Mouse (Mus musculus) thymus, postnatal 10 days (tissue): ENCODE measurements around the gene Tgfbr3.
"Not testable (repeated sequence)": the region's sequence is repeated elsewhere in the genome, so short reads cannot be mapped to it uniquely, and the experiment has no call there.

Source experiments
- DNase-seq, 2 experiments: peaks; one replicate each; pipeline ENCODE4 v3.0.0; 2021; ENCODE audit warnings: low spot score in 2 of 2

Tgfbr3 gene

GRCm38 (mm10) chr5:107243445-107243844 lies 46.0 kb downstream of the Tgfbr3 start:
- no peak for DNase-seq

GRCm38 (mm10) chr5:107242993-107243392 lies 46.4 kb downstream of the Tgfbr3 start:
- DNase-seq, result no peak

DNA sequence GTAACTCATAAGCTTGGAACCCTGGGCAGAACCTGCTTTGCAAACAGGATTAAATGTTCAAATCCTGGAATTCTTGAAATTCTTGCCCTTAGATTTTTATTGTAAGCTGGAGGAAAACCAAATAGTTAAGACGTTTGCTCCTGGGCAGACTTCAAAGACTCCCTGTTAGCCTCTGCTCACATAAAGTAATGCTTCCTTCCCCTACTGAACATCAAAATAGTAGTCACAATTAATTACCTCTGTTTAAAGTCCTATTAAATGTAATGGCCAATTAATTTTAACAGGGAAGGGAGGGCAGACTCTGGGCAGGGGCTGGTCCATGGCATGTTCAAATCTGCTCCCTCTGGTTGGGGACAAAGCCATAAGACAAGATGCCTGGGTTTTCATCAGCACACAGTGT lies 49.2 kb downstream of the Tgfbr3 start:
- no peak for DNase-seq

- no peak for DNase-seq
These were observed 51.4 kb downstream of the Tgfbr3 start for GRCm38 (mm10) chr5:107237971-107238426.

- DNase-seq, result no peak
These were observed 52.5 kb downstream of the Tgfbr3 start for GRCm38 (mm10) chr5:107236975-107237374.

DNA sequence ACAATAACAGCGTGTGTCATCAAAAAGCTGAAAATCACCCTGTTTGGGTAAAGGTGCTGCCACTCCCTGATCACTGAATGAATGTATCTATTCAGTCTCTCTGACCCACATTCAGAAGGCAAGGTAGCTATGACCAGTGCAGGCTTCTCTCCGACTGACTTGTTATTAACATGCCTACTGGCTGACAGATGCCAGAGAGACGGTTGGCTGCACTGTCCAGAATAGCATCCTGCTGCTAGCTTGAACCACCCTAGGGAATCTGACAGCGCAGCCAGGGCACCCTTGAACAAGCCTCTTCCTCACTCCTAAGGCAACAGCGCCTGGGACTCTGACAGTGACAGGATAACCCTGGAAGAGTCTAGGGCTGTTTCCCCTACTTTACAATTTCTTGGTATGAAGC lies 53.4 kb downstream of the Tgfbr3 start:
- DNase-seq, result no peak

GRCm38 (mm10) chr5:107233366-107234354 lies 55.8 kb downstream of the Tgfbr3 start:
- no peak for DNase-seq

DNA sequence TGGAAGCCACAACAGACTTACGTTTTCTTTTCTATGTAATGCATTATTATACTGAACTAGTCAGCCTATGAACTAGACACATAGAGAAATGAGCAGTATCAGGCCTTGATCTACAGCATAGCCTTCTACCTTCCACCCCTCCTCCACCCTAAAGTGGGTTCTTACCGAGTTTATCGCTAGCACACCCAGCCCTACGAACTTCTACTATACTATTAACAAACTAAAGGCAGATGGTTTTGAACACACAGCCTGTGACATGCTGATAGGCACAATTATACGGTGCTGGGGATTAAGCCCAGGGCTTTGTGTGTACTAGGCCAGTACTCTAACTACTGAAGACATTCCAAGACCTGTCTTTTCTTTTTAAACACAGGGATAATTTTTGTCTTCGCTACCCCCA lies 59.2 kb downstream of the Tgfbr3 start:
- no peak for DNase-seq

GRCm38 (mm10) chr5:107229037-107229436 lies 60.4 kb downstream of the Tgfbr3 start:
- DNase-seq, result no peak

- no peak for DNase-seq
These were observed 61.8 kb downstream of the Tgfbr3 start for GRCm38 (mm10) chr5:107227580-107227979.

- DNase-seq, result no peak
These were observed 64.5 kb downstream of the Tgfbr3 start for GRCm38 (mm10) chr5:107224820-107225417.

DNA sequence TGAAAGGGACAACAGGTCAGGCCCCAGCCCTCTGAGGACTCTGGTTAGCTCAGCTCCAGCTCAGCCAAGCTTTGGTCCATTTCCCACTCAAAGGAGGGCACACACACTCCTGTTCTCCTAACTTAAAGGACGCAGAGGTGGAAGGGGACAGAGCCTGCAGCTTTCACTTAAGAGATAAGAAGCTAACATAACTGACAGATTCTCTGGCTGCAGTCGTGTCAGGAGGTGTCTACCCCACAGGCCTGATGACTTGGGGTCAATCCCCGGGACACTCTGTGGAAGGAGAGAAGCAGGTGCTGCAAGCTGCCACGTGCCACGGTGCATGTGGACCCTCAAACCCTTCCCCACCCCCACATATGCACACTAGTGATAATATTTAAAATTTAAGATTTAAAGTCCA lies 65.3 kb downstream of the Tgfbr3 start:
- no peak for DNase-seq

GRCm38 (mm10) chr5:107223483-107223882 lies 65.9 kb downstream of the Tgfbr3 start:
- not testable (repeated sequence) for DNase-seq

DNA sequence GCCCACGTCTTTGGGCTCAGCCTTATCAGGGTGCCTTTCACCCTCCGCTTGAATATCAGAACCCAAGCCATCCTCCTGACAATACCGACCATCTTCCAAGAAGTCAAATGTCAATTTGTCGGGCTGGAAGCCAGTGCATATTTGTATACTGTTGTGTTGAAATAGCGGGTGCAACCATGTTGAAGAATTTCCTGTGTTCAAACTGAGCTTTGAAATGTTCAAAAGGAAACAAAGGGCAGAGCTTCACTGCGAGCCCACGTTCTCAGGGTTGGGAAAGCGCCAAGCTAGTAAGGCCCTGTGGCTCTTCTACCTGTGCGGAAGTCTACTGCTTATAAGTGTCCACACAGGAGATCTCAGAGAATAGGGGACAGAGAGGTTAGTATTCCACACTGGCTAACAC lies 66.4 kb downstream of the Tgfbr3 start:
- DNase-seq, result no peak

DNA sequence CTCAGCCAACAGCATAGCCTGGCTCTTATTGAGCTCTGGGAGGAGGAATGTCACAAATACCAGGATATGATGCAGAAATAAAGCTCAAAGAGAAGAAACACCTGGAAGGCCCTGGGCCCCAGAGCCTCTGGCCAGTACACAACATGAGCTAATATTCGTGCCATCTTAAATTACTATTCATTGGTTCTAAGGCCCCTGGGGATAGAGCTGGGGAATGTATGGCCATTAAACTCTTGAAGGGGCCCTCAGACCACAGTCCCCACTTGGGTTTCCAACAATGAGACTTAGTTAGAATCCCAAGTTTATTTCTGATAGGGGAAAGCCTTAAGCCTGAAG lies 66.8 kb downstream of the Tgfbr3 start:
- no peak for DNase-seq

- DNase-seq, result no peak
These were observed 67.3 kb downstream of the Tgfbr3 start for GRCm38 (mm10) chr5:107221892-107222669.

GRCm38 (mm10) chr5:107220936-107221335 lies 68.5 kb downstream of the Tgfbr3 start:
- DNase-seq, result no peak

- no peak for DNase-seq
These were observed 69.5 kb downstream of the Tgfbr3 start for GRCm38 (mm10) chr5:107219883-107220282.

DNA sequence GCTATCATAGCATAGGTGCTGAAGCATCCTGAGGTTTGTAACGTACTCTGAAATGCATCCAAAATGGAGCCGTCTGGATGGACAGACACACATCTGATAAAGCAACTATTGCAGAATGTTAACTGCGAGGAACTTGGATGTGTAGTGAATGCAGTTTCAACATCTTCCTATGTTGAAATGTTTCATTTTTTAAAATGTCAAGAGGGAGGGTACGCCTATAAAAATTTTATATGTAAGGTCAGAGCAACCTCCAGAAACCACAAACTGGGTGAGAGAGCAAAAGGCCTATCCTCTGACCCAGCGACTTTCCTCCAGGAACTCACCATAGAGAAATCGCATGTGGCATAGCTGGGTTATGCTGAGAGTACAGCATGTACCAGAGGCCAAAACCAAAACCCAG lies 70.1 kb downstream of the Tgfbr3 start:
- no peak for DNase-seq

DNA sequence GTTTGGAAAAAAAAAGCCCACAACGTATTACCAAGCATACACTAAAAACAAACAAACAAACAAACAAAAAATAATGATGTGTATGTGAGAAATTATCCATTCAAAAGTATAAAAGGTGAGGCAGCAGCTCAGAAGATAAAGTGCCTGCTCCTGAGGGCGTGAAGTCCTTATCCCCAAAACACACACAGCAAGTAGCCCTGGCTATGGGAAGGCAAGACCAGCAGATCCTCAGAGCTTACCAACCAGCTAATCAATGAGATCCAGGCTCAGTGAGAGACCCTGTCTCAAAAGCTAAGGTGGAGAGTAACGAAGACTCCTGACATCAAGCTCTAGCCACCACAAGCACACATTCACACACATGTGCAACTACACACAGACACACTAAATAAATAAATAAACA lies 70.8 kb downstream of the Tgfbr3 start:
- no peak for DNase-seq

DNA sequence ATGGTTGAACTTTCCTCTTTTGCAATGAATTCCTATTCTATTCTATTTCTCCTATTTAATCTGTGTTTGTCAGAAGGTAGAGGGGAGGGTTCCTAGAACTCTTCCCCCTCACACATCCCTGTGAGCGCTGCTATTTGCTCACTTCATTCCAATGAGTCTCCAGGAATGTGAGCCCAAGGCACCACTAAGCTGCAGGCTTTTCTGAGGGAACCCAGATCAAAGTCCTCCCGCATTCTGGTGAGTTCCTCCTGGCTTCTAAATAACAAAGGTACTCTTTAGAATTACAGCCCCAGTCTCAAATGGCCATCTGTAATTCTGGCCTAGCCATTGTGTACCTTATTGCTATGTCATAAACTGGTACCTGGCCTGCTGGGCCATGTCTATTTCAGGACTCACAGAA lies 72.3 kb downstream of the Tgfbr3 start:
- no peak for DNase-seq

- DNase-seq, result no peak
These were observed 75.9 kb downstream of the Tgfbr3 start for GRCm38 (mm10) chr5:107213373-107214132.
